Mouse (Mus musculus): ENCODE measurements around the gene Eif4e3.

GRCm38 (mm10) chr6:99658586-99658985, 8.0 kb downstream of the Eif4e3 start:
- TF ChIP-seq CTCF (conservative IDR thresholded peaks at IDR 0.05; ENCODE audit: insufficient read depth, insufficient read length, low read depth, low read length) (no peak), POLR2A (IDR thresholded peaks at IDR 0.05; ENCODE audit: low read depth, low read length) (no peak)

All from kidney, adult 2 months (tissue).